Mouse (Mus musculus) liver, embryonic 14.5 days (tissue): ENCODE measurements around the gene P2rx7. TPM values are rescaled to one million over a fixed set of nuclear protein-coding genes. Genes with fewer than 3 reads are reported as not detected.
"Not testable (repeated sequence)": the region's sequence is repeated elsewhere in the genome, so short reads cannot be mapped to it uniquely, and the experiment has no call there.

ENCODE experiments used
- ATAC-seq: fragments of 200-750 bp; cut with Nextera tagmentation; 2 replicates; pipeline ENCODE4 v1.8.0; 2017; ENCODE audit warnings: moderate number of reproducible peaks, mild to moderate bottlenecking, moderate library complexity; ENCODE audit not compliant: insufficient read depth
- DNase-seq, 3 experiments: peaks; one replicate each; pipeline ENCODE4 v3.0.0-alpha.2; 2012 to 2013; ENCODE audit warnings: low read depth in 3 of 3, low spot score in 3 of 3
- H3K27ac ChIP-seq: fragments of 300-500 bp; sonication (generic); 2 replicates; pipeline ENCODE4 v1.5.1; 2014; ENCODE audit warnings: moderate library complexity, mild to moderate bottlenecking, control low read depth, inconsistent platforms
- H3K27me3 ChIP-seq: fragments of 300-500 bp; sonication (generic); 2 replicates; pipeline ENCODE4 v1.6.1; 2014; ENCODE audit warnings: mild to moderate bottlenecking, low read length, moderate library complexity; ENCODE audit not compliant: control insufficient read depth, insufficient read depth
- H3K36me3 ChIP-seq: fragments of 300-500 bp; sonication (generic); replicated peaks from 2 replicates; pipeline ENCODE4 v1.6.1; 2014; ENCODE audit warnings: low read depth; ENCODE audit not compliant: control insufficient read depth, insufficient read depth
- H3K4me1 ChIP-seq, 2 experiments: fragments of 200-500 bp in 1 of 2; fragments of 300-500 bp in 1 of 2; sonication (generic) in 1 of 2; replicated peaks; 2 replicates each; pipeline ENCODE4 v1.6.1; 2012 to 2014; ENCODE audit warnings: antibody characterized with exemption in 1 of 2, inconsistent platforms in 1 of 2, low read length in 1 of 2; ENCODE audit not compliant: control insufficient read depth in 2 of 2, insufficient read depth in 2 of 2
- H3K4me2 ChIP-seq: fragments of 300-500 bp; sonication (generic); 2 replicates; pipeline ENCODE4 v1.6.1; 2014; ENCODE audit warnings: low read depth, mild to moderate bottlenecking, control low read depth, moderate library complexity
- H3K4me3 ChIP-seq, 2 experiments: fragments of 200-500 bp in 1 of 2; fragments of 300-500 bp in 1 of 2; sonication (generic) in 1 of 2; 2 replicates each; pipeline ENCODE4 v1.5.1; 2012 to 2014; ENCODE audit warnings: low read depth in 2 of 2, low read length in 2 of 2, mild to moderate bottlenecking in 2 of 2, control low read depth in 1 of 2, inconsistent platforms in 1 of 2, moderate library complexity in 1 of 2; ENCODE audit not compliant: insufficient read depth in 1 of 2
- H3K9ac ChIP-seq: fragments of 300-500 bp; sonication (generic); replicated peaks from 2 replicates; pipeline ENCODE4 v1.6.1; 2014; ENCODE audit warnings: mild to moderate bottlenecking, control low read depth, moderate library complexity
- H3K9me3 ChIP-seq: fragments of 300-500 bp; sonication (generic); 2 replicates; pipeline ENCODE4 v1.6.1; 2016; ENCODE audit warnings: low read length, mixed read lengths; ENCODE audit not compliant: control insufficient read depth
- CTCF ChIP-seq: IDR thresholded peaks from 2 replicates; pipeline ENCODE4 v1.5.1; 2016; ENCODE audit warnings: antibody characterized with exemption, low read depth, control low read depth
- EP300 ChIP-seq: IDR thresholded peaks from 2 replicates; pipeline ENCODE4 v1.6.1; 2016; ENCODE audit warnings: antibody characterized with exemption, low read depth
- WGBS: fragments of 180-500 bp; shearing (Covaris S2); extraction: QIAGEN DNeasy Blood & Tissue Kit; methylation state at CpG from one replicate; pipeline ENCODE4 v1.1.7; 2014; ENCODE audit not compliant: insufficient replicate concordance; 5-methylcytosine and 5-hydroxymethylcytosine counted together
- polyA plus RNA-seq, 2 experiments: library from polyadenylated mRNA; depleted of rRNA in 1 of 2; stranded (reverse) in 1 of 2; unstranded in 1 of 2; fragments of >200 nt; fragmentation: Nextera tagmentation in 1 of 2; extraction: Ambion mirVana in 1 of 2; gene quantifications; 2 replicates each; pipeline versions ENCODE4 v1.2.1 to v1.2.3; 2012 to 2014

The P2rx7 gene
- polyA plus RNA-seq, 2 experiments = 0.99 to 1.7 TPM

DNA sequence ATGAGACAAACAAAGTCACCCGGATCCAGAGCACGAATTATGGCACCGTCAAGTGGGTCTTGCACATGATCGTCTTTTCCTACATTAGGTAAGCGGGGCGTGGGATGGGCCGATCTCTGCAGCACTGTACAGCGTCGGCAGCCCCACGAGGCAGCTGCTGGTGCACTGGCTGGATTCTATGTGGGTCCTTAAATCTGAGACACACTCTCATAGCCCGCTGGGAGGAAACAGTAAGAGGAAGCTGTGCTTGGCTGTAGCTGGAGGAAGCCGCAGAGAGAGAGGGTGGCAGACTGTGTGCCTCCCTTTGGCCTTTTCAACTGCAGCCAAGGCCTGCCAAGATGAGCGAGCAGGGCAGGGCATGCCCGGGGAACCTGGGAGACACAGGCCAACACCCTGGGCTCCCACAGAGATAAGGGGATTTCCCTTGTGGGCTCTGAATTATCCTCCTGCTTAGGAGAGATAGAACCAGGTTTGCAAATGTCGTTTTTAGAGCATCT, 448 bp downstream of the P2rx7 start:
- no peak for TF ChIP-seq EP300
- no peak overlapping the region for H3K27ac ChIP-seq
- H3K4me2 ChIP-seq = peak overlapping the region; percentile 9
- no peaks in the 10 kb centered on the region for H3K27me3 ChIP-seq
- H3K9ac ChIP-seq = no peak overlapping the region
- H3K4me3 ChIP-seq = peak overlapping the region in 1 of 2 experiments; percentile 17; a peak in 1 of 4 replicates
- no peak for DNase-seq
- WGBS = 20% methylated on average over 15 of the region's 15 CpGs
- H3K4me1 ChIP-seq = peaks cover 0 to 17% of the 10 kb centered on the region in 2 experiments; a peak in 2 of 4 replicates
- H3K9me3 ChIP-seq = no peaks in the 10 kb centered on the region
- H3K36me3 ChIP-seq = no peaks in the 10 kb centered on the region
- ATAC-seq = peak; percentile 47; the same call in 1 of the 2 replicates

DNA sequence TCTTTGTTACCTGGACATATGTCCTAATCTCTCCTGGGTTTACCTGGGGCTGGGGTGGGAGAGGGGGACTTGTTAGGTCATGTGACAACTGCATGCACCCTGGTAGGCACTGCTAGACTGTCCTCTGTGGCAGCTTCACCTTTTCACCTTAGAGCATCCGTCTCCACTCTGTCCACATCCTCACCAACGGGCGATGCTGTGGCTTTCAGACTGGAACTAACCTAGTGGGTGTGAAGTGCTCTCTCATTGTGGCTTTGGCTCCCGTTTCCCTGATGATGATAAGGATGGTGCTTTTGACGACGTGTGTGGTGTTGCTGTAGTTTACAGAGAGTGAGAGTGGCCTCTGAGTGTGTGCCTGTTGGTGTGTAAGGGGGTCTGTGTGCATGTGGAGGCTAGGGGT, 1.6 kb downstream of the P2rx7 start:
- no peak overlapping the region for H3K9ac ChIP-seq
- H3K27me3 ChIP-seq = no peaks in the 10 kb centered on the region
- no peak overlapping the region for H3K27ac ChIP-seq
- WGBS = 13% methylated on average over 6 of the region's 6 CpGs
- H3K4me1 ChIP-seq = peaks cover 0 to 23% of the 10 kb centered on the region in 2 experiments; a peak in 2 of 4 replicates
- no peaks in the 10 kb centered on the region for H3K36me3 ChIP-seq
- ATAC-seq = no peak
- H3K4me3 ChIP-seq = no peak overlapping the region
- no peak for TF ChIP-seq CTCF
- no peak for TF ChIP-seq EP300
- H3K4me2 ChIP-seq = no peak overlapping the region
- no peaks in the 10 kb centered on the region for H3K9me3 ChIP-seq
- DNase-seq = no peak

GRCm38 (mm10) chr5:122646050-122646449, 2.3 kb downstream of the P2rx7 start:
- Histone ChIP-seq H3K4me1 (peaks cover 0 to 25% of the 10 kb centered on the region in 2 experiments; a peak in 2 of 4 replicates), H3K9ac (no peak overlapping the region), H3K9me3 (no peaks in the 10 kb centered on the region), H3K36me3 (no peaks in the 10 kb centered on the region), H3K4me2 (no peak overlapping the region), H3K27ac (no peak overlapping the region), H3K27me3 (no peaks in the 10 kb centered on the region), H3K4me3 (no peak overlapping the region)
- DNase-seq (no peak), ATAC-seq (no peak)
- no peak for TF ChIP-seq CTCF
- no peak for TF ChIP-seq EP300
- 51% methylated on average over 11 of the region's 11 CpGs for whole genome bisulfite sequencing

- H3K27ac ChIP-seq = no peak overlapping the region
- peaks cover 5 to 29% of the 10 kb centered on the region in 2 experiments for H3K4me1 ChIP-seq
- TF ChIP-seq CTCF = no peak
- no peak for TF ChIP-seq EP300
- no peak for DNase-seq
- no peak overlapping the region for H3K4me2 ChIP-seq
- H3K9me3 ChIP-seq = no peaks in the 10 kb centered on the region
- H3K27me3 ChIP-seq = no peaks in the 10 kb centered on the region
- no peak overlapping the region for H3K4me3 ChIP-seq
- no peak for ATAC-seq
- no peaks in the 10 kb centered on the region for H3K36me3 ChIP-seq
- 56% methylated on average over 9 of the region's 9 CpGs for WGBS
- H3K9ac ChIP-seq = no peak overlapping the region
Measured at GRCm38 (mm10) chr5:122647256-122647924, 3.7 kb downstream of the P2rx7 start.

DNA sequence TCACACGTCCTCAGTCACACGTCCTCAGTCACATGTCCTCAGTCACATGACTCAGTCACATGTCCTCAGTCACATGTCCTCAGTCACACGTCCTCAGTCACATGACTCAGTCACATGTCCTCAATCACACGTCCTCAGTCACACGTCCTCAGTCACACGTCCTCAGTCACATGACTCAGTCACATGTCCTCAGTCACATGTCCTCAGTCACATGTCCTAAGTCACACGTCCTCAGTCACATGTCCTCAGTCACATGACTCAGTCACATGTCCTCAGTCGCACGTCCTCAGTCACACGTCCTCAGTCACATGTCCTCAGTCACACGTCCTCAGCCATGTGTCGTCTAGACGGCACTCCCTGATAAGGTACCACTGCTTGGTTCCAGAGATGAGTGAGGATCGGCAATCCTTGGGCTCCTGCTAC, 4.3 kb downstream of the P2rx7 start:
- H3K27me3 ChIP-seq, H3K9me3 ChIP-seq, H3K4me2 ChIP-seq, H3K36me3 ChIP-seq, H3K27ac ChIP-seq, H3K9ac ChIP-seq, ATAC-seq, H3K4me3 ChIP-seq, DNase-seq: not testable (repeated sequence)
- WGBS = 76% methylated on average over 13 of the region's 14 CpGs
- peaks cover 11 to 35% of the 10 kb centered on the region in 2 experiments for H3K4me1 ChIP-seq
